Mouse (Mus musculus) E14TG2a.4 (cell line): ENCODE results near the gene Reck.

Experiments used
- CTCF ChIP-seq: conservative IDR thresholded peaks from 2 replicates; pipeline ENCODE4 v1.5.1; 2014; ENCODE audit warnings: low read length
- NANOG ChIP-seq: IDR thresholded peaks from 2 replicates; pipeline ENCODE4 v1.6.1; 2014; ENCODE audit warnings: borderline replicate concordance, low read length, mixed read lengths

DNA sequence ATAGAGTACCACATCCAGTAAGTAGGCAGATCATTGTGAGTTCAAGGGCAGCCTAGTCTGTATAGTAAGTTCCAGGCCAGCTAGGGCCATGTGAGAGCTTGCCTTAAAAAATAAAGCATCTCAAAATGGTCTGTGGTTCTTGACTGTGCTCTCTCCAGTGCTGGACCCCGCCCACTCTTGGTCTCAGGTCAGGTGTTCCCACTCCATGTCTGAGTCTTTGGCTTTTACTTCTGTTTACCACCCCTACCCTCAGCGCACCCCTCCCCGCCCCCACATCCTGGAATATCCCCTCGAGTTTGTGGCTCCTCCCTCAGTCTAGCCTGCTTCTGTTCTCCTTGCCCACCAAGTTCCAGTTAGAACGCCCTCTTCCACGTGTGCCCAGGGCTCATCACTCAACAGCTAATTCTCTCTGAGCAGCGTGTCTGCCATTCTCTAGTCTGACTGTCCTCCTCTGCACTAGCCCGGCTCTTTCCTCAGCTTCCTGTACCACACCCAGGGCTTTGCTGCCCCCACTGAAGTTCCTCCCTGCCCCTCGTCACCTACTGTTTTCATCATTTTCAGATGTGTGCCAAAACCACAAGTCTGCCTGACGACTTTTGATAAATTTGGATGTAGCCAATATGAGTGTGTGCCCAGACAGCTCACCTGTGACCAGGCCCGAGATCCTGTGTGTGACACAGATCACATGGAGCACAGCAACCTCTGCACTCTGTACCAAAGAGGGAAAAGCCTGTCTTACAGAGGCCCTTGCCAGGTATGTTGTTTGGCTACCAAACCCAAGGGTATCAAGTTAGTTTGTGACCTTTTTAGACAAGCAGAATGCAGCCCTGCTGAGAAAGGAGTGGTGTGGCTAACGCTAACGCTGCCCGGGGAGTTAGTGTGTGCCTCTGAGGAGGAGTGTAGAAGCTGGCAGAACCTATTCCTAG is 61.7 kb downstream of the Reck start:
- no peak for TF ChIP-seq CTCF
- TF ChIP-seq NANOG, result no peak
